Mouse (Mus musculus) brain, embryonic 14.5 days (tissue): ENCODE measurements around the gene Elavl1.

ENCODE experiments used
- CTCF ChIP-seq: fragments of 200-500 bp; IDR thresholded peaks from 2 replicates; pipeline ENCODE4 v1.5.1; 2012; ENCODE audit warnings: inconsistent platforms, mild to moderate bottlenecking, moderate library complexity, borderline replicate concordance; ENCODE audit not compliant: insufficient read depth, insufficient read length; ENCODE audit errors: extremely low read depth
- POLR2A ChIP-seq: fragments of 200-500 bp; IDR thresholded peaks from 2 replicates; pipeline ENCODE4 v1.6.1; 2012; ENCODE audit warnings: mild to moderate bottlenecking, inconsistent platforms, borderline replicate concordance; ENCODE audit not compliant: poor library complexity, insufficient read depth, insufficient read length, severe bottlenecking; ENCODE audit errors: extremely low read depth

DNA sequence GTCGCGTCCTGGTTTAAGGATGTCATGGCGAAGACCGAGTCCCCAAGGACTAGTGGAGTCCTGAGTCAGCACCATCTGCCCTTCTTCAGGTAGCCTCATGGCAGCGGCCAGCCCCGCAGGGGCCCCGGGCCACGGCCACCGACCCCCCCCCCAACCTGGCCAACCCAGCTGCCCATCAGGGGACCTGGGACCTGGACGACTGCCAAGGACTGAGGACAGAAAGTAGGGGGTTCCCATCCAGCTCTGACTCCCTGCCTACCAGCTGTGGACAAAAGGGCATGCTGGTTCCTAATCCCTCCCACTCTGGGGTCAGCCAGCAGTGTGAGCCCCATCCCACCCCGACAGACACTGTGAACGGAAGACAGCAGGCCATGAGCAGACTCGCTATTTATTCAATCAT lies 79.5 kb downstream of the Elavl1 start:
- TF ChIP-seq CTCF: no peak
- TF ChIP-seq POLR2A: no peak
